Mouse (Mus musculus): ENCODE results near the gene Lilr4b.
"Not testable (repeated sequence)": the region's sequence is repeated elsewhere in the genome, so short reads cannot be mapped to it uniquely, and the experiment has no call there.

Lilr4b gene

DNA sequence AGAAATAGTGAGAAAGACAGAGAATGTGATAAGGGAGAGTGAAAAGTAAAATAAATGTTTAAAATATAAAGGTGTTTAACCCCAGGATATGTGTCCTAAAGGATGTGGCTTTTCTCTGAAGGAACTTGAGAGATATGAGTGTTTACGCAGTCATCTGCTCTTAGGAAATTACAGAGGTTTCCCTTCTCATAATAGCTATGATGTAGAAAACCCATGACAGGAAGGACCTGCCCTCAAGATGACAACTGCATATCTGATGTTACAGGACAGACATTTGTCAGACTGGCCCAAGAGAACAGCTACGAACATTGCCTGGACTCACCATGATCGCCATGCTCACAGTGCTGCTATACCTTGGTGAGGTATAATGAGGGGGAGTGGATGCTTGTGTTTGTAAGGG, at the start of gene Lilr4b, which contains the start of gene Gm49339:
Lilr4b (plus strand) TSS at position 236 of the 400 bp plus-strand sequence.
Gm49339 (plus strand) TSS at position 216 of the 400 bp plus-strand sequence.
- not testable (repeated sequence) for DNase-seq (ENCODE audit: inconsistent age in 2 of 2, low spot score in 1 of 2)

DNA sequence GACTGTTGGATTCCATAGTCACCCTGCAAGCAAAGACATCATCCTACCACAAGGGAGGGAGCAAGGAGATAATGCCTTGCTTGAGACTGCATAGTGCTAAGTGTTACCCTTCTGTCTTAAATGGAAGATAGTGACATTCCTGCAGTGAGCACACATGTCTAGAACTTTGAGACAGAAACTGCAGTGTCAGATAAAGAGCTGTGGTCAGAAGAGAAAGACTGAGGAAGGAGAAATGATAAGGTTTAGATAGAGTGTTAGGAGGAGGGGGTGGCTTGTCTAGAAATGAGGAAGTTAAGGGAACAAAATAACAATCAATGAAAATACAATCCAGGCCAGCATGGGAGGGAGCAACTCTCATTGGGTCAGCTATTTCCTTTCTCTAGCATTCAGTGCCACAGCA, 47.5 kb upstream of the Lilr4b start:
- DNase-seq (ENCODE audit: inconsistent age in 2 of 2, low spot score in 1 of 2): no peak

DNA sequence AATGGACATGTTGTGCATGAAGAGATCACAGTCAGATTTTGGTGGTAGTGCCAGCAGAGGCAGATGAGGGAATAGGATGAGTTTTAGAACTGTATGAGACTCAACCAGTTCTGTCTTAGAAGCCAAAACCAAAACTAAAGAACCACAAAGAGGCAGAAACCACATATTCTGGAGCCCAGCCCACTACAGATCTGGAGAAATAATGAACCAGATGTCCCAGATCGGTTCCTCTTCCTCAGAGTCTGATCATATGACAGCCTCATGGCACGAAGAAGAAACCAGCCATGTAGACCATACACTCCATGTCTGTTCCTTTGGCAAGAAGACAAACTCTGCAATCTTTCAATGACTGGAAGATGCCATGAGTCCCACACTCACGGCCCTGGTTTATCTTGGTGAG, 44.7 kb upstream of the Lilr4b start:
- DNase-seq (ENCODE audit: inconsistent age in 2 of 2, low spot score in 1 of 2): no peak

DNA sequence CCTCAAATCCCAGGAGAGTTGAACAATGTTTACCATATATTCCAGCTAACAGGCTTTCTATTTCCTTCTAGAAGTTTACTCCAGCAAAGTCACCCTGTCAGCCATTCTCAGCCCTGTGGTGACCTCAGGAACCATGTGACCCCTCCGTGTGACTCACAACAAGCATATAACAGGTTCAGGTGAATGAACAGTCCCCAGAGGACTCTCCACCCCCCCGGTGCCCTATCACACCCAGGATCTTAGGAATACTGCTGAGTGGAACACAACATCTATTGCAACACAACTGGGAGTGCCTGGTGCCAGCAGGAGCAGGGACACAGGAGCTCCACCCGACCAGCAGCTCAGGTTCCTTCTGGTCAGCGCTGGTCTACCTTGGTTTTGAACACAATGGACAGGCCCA, 28.8 kb upstream of the Lilr4b start:
- no peak for DNase-seq (ENCODE audit: inconsistent age in 2 of 2, low spot score in 1 of 2)

DNA sequence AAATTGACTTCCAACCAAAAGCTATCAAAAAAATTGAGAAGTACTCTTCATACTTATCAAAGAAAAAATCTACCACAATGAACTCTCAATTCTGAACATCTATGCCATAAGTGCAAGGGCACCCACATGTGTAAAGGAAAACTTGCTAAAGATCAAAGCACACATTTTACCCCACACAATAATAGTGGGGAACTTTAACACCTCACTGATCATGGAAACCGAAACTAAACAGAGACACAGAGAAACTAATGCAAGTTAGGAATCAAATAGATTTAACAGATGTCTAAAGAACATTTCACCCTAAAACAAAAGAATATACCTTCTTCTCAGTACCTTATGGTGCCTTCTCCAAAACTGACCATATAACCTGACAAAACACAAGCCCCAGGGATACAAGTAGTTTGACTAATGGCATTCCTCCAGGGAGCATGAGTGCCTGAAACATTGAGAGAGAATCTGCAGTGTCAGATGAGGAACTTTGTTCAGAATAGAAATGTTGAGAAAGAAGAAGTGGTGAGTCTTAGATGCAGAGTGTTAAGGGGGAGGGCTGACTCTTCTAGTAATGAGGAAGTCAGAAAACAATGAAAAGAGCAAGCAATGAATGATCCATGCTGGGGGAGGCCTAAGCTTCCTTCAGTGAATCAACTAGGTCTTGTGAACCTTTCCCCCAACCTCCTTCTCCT, 26.7 kb upstream of the Lilr4b start:
- DNase-seq (ENCODE audit: inconsistent age in 2 of 2, low spot score in 1 of 2): no peak

DNA sequence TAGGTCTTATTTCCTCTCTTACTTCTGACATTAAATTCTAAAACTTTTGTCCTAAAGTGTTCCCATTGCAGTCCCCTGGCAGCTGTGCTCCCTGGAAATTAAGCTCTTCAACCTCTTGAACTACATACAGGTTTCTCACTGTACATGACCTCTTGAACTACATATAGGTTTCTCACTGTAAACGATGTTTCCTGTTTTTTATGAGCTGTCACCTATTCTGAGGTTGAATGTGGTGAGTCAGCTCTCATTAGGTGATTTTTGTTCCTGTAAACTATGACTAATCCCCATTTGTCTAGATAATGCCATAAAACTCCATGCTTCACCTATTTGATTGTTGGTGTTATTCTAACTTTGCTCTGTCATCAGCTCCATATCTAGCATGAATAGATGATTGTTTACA, 26.1 kb upstream of the Lilr4b start:
- DNase-seq (ENCODE audit: inconsistent age in 2 of 2, low spot score in 1 of 2): no peak

DNA sequence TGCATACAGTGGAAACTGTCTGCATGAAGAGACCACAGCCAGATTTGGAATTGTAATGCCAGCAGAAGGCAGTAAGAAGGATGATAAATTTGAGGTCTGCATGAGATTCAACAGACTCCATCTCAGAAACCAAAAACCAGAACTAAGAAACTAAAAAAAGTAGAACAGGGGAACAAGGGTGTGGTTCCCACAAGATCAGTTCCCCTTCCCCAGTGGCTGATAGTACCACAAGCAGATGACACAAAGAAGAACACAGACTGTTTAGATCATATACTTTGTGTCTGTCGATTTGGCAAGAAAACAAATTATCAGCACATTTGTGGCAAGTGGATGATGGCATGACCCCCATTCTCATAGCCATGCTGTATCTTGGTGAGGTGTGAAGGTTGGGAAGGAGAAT, 24.7 kb upstream of the Lilr4b start:
- peak in 1 of 2 experiments; percentile 18 for DNase-seq (ENCODE audit: inconsistent age in 2 of 2, low spot score in 1 of 2)

DNA sequence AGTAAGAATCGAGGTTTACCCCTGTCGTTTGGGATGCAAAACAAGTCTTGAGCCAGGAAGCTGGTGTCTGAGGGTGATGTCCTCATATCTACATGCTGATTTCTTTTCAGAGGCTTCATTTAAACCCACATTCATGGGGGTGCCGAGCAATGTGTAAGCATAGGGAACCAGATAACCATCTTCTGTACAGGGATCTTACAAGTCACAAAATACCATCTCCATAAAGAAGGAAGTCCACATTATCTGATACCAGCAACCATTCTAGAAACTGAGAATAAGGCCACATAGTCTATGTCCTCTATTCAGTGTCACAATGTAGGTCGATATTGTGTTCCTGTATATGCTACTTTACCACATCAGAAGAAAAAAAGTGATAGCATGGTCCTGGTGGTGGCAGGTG, 24.1 kb upstream of the Lilr4b start:
- DNase-seq (ENCODE audit: inconsistent age in 2 of 2, low spot score in 1 of 2): no peak

DNA sequence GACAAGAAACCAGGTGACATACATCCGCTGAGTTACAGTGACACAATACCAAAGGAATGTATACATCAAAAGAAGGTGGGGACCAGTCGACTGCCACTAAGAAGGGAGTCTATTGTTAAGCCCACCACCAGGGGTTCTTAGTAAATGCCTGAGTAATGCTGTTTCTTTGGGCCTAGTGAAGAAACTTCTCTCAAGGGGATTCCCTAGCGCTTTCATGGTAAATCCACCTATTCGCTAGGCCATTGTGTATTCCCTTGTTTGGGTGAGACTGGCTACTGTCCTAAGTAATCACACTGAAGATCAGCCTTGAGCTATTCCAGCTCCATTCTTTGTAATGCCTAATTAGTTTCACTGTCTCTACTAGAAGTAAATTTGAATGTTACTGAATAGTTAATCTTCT, 16.6 kb upstream of the Lilr4b start:
- not testable (repeated sequence) for DNase-seq (ENCODE audit: inconsistent age in 2 of 2, low spot score in 1 of 2)

DNA sequence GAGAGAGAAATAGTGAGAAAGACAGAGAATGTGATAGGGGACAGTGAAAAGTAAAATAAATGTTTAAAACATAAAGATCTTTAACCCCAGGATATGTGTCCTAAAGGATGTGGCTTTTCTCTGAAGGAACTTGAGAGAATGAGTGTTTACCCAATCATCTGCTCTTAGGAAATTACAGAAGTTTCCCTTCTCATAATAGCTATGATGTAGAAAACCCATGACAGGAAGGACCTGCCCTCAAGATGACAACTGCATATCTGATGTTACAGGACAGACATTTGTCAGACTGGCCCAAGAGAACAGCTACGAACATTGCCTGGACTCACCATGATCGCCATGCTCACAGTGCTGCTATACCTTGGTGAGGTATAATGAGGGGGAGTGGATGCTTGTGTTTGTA, 10.3 kb downstream of the Lilr4b start, which contains the start of gene Lilrb4a:
Lilrb4a (plus strand) TSS at position 266 of the 400 bp plus-strand sequence.
- not testable (repeated sequence) for DNase-seq (ENCODE audit: inconsistent age in 2 of 2, low spot score in 1 of 2)

DNA sequence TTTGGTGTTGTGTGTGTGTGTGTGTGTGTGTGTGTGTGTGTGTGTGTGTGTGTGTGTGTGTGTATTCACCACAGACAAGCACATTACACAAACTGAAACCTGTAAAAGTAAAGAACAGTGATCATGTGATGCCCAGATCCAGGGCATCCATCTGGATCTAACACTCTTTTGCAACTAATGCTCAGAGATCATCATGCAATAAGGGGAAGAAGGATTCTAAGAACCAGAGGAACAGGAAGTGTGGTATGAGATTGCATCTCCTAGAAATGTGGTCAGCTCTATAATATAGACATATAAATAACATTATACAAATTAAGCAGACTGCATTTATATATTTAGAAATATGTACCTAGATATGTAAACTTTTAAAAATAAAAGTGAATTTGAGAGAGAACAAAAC, 39.6 kb downstream of the Lilr4b start:
- no peak for DNase-seq (ENCODE audit: inconsistent age in 2 of 2, low spot score in 1 of 2)

DNA sequence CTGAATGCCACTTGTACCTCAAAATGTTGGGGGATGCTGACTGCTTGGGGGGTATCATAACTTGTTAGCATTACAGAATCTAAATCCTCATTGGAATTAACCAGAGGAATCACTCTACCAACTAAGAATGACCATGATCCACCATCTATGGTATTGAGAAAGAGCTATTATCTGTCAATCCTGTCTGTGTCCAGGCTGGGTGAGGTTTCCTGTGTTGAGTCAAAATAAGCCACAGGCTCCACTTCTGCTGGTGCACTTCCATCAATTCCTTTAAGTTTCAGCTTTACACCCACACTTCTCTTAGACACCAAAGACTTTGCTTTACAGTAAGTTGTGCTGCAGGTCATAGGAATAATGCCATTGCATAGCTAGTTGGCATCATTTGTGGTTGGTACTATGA, 41.0 kb downstream of the Lilr4b start:
- DNase-seq (ENCODE audit: inconsistent age in 2 of 2, low spot score in 1 of 2): no peak

DNA sequence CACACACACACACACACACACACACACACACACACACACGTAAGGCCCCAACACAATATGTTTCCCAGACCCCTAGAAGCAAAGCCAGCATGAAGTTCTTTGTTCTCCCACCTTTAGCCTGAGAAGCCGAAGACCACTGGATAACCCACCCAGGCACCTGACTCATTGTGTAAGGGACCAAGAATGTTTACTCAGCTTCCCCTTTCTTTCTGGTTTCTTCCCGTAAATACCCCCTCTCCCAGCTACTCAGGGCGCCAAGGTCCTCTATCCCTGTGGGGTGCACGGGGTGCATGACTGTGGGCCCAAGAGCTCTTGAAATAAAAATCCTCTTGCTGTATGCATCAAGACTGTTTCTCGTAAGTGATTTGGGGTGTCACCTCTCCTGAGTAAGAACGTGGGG, 45.7 kb downstream of the Lilr4b start:
- DNase-seq (ENCODE audit: inconsistent age in 2 of 2, low spot score in 1 of 2): no peak

DNA sequence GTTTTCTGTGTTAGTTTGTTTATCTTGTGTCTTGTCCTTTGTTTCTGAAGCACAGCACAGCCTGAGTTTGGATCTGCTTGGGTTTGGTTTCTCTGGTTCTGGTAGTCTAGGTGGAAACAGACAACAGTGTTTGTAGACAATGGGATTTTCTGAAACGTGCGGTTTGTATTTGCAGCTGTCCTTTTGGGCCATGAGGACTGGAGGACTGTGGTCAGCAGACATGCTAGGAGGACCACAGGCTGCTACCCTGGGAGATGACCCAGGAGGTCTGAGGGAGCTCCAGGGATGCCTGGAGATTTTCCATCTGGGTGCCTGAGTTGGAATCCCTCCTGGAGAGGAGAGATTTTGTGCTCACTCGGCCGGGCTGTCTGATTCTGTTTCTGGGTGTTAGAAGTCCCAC, 46.2 kb downstream of the Lilr4b start:
- no peak for DNase-seq (ENCODE audit: inconsistent age in 2 of 2, low spot score in 1 of 2)

DNA sequence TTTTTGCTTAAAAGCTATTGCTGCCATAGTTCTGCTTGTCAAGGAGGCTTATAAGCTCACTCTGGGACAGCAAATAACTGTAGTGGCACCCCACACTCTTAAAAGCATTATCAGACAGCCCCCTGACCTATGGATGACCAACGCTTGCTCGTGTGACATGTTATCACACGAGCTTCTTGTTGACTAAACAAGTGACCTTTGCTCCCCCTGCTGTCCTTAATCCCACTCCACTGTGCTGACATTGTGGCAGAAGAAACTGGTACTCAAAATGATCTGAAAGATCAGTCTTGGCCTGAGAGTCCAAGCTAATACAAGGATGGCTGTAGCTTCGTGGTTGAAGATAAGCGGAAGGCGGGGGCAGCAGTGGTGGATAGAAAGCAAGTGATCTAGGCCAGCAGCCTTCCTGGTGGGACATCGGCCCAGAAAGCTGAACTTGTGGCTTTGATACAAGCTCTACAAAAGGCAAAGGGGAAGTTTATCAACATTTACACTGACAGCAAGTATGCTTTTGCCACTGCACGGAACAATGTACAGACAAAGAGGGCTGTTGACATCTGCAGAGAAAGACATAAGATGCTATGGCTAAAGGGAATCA, 48.5 kb downstream of the Lilr4b start:
- no peak for DNase-seq (ENCODE audit: inconsistent age in 2 of 2, low spot score in 1 of 2)

DNA sequence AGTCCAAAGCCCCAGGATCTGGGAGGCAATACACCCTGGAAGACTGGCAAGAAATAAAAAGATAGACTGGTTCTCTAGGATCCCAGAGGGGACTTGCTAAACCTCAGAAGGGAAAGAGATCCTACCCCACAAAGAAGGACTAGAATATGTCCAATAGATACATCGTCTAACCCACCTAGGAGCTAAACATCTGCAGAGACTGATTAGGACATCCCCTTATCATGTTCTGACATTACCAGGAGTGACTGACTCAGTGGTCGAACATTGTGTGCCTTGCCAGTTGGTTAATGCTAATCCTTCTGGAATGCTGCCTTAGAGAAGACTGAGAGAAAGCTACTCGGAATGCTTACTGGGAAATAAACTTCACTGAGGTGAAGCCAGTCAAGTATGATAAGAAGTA, 49.1 kb downstream of the Lilr4b start:
- no peak for DNase-seq (ENCODE audit: inconsistent age in 2 of 2, low spot score in 1 of 2)

DNA sequence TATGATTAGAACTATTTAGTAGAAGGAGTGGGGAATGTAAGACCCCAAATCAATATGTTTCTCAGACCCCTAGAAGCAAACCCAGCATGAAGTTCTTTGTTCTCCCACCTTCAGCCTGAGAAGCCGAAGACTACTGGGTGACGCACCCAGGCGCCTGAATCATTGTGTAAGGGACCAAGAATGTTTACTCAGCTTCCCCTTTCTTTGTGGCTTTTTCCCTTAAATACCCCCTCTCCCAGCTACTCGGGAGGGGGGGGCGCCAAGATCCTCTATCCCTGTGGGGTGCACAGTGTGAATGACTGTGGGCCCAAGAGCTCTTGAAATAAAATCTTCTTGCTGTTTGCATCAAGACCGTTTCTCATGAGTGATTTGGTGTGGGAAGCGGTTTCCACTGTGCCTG, 50.4 kb downstream of the Lilr4b start:
- no peak for DNase-seq (ENCODE audit: inconsistent age in 2 of 2, low spot score in 1 of 2)
